Mouse (Mus musculus): Measurements from ENCODE around the gene Kif14. TPM values are rescaled to one million over a fixed set of nuclear protein-coding genes. Genes with fewer than 3 reads are reported as not detected.

Gene Kif14
- polyA plus RNA-seq (2012; rRNA removed), result 4.5 and 5.1 TPM in 2 replicates
- 6.2 and 6.9 TPM in 2 replicates for polyA plus RNA-seq (2014; fragmentation: Nextera tagmentation; extraction: Ambion mirVana)

DNA sequence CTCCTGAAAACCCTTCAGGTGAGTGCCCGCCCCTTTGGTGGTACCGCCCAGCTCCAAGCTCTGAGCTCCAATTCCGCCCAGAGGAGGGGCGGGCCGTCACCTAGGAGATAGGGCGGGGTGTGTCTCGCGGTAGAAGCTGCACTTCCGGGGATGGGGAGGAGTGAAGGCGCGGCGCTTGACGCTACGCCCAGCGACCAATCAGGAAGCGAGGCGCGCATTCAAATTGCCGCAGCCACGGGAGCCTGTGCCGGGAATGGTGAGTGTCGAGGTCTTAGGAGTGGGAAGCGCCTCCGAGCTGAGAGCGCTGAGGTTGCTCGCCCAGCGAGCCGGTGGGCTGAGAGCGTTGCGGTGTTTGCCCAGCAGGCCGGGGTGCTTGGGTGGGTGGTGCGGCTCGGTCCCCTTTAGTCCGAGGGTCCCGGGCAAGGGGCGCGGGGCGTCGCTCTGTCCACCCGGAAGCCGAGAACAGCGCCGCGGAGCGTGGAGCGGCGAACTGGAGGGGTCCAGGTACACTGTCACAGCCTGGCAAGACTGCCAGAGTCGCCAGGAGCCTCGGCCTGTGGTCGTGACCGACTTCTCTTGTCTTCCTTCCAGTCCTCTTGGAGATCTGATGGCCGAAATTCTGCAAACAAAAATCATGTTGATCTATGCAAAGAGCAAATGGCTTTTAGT, at the start of gene Kif14:
Kif14 (plus strand) TSS at position 201 of the 669 bp plus-strand sequence.
- Histone ChIP-seq H3K4me2 (replicated peaks; ENCODE audit: low read depth, low read length, severe bottlenecking) (peak within 1 kb of the TSS; percentile 98), H3K9ac (ENCODE audit: low read depth, low read length, severe bottlenecking) (peak within 1 kb of the TSS; percentile 47), H3K27me3 (ENCODE audit: control insufficient read depth, insufficient read depth, low read length) (no peaks in the 10 kb centered on the region), H3K36me3 (ENCODE audit: control insufficient read depth, insufficient read depth, low read length) (peaks cover 16% of the 10 kb centered on the region; the same call in 1 of the 2 replicates), H3K9me3 (ENCODE audit: control insufficient read depth, low read length) (no peaks in the 10 kb centered on the region), H3K4me1 (ENCODE audit: control insufficient read depth, insufficient read depth, low read length) (peaks cover 6% of the 10 kb centered on the region; the same call in 1 of the 2 replicates), H3K27ac (replicated peaks; ENCODE audit: low read depth, low read length) (no peak within 1 kb of the TSS), H3K4me3 (replicated peaks; ENCODE audit: low read length) (peak within 1 kb of the TSS; percentile 63)
- peak; percentile 98 for ATAC-seq (ENCODE audit: low FRiP score, low read depth)
- DNase-seq (ENCODE audit: low spot score), result peak; percentile 97
- under 1% methylated on average over 52 of the region's 52 CpGs for WGBS
- 0 out of 2 replicates have a peak, but pooled peaks have one; percentile 54 for TF ChIP-seq POLR2A (IDR thresholded peaks at IDR 0.05; ENCODE audit: borderline replicate concordance, extremely low read depth, insufficient read depth, insufficient read length)

DNA sequence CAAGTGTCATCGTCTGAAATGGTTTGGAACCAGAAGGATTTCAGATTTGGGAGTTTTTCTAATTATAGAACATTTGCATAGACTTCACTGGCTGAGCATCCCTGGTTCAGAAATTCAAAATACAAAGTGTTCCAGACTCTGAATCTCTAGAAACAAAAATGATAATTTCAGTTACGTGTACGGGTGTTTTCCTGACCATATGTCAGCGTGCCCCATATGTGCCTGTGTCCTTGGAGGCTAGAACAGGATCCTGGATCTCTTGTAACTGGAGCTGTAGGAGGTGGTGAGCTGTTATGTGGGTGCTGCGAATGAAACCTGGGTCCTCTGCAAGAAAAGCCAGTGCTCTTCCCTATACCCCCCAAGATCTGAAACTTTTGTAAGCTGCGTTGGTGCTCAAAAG, 47.8 kb upstream of the Kif14 start:
- no peak overlapping the region for H3K4me2 ChIP-seq (replicated peaks; ENCODE audit: low read depth, low read length, severe bottlenecking)
- peaks cover 13% of the 10 kb centered on the region for H3K4me1 ChIP-seq (ENCODE audit: control insufficient read depth, insufficient read depth, low read length)
- ATAC-seq (ENCODE audit: low FRiP score, low read depth), result no peak
- no peak overlapping the region for H3K9ac ChIP-seq (ENCODE audit: low read depth, low read length, severe bottlenecking)
- H3K4me3 ChIP-seq (replicated peaks; ENCODE audit: low read length), result no peak overlapping the region
- H3K27me3 ChIP-seq (ENCODE audit: control insufficient read depth, insufficient read depth, low read length), result no peaks in the 10 kb centered on the region
- no peaks in the 10 kb centered on the region for H3K9me3 ChIP-seq (ENCODE audit: control insufficient read depth, low read length)
- no peak overlapping the region for H3K27ac ChIP-seq (replicated peaks; ENCODE audit: low read depth, low read length)
- WGBS, result 92% methylated on average over 6 of the region's 6 CpGs
- H3K36me3 ChIP-seq (ENCODE audit: control insufficient read depth, insufficient read depth, low read length), result no peaks in the 10 kb centered on the region; the same call in 1 of the 2 replicates
- no peak for TF ChIP-seq POLR2A (IDR thresholded peaks at IDR 0.05; ENCODE audit: borderline replicate concordance, extremely low read depth, insufficient read depth, insufficient read length)
- no peak for DNase-seq (ENCODE audit: low spot score)

DNA sequence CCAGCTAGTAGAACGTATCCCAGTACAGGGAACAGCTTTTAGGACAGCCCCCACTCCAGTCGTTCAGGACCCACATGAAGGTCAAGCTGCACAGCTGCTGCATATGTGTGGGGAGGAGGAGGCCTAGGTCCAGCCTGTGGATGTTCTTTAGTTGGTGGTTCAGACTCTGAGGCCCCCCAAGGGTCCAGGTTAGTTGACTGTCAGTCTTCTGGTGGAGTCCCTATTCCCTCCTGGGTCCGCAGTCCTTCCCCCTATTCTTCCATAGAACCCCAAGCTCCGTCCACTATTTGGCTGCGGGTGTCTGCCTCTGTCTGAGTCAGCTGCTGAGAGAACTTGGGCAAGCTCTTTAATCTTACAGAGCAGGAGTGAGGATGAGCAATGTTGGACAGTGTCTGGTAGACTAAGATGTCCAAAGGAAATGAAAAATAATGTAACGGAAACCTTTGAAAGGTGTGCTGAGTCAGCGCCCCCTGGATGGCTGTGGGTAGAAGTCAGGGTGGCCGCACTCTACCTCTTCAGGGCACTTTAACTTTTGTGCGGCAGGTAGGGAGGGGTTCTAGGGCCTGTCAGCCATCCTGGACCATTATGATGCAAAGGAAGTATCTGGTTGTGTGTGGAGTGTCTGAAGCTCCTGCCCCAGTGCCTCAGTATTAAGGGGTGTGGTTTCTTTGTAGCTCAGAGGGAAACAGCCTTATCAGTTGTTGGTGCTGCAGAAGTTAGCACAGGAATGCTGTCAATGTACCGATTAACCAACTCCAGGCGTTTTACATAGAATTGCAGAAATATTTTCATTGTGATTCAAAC, 38.8 kb upstream of the Kif14 start:
- ATAC-seq (ENCODE audit: low FRiP score, low read depth) (no peak), DNase-seq (ENCODE audit: low spot score) (no peak)
- Histone ChIP-seq H3K9me3 (ENCODE audit: control insufficient read depth, low read length) (no peaks in the 10 kb centered on the region), H3K9ac (ENCODE audit: low read depth, low read length, severe bottlenecking) (no peak overlapping the region), H3K36me3 (ENCODE audit: control insufficient read depth, insufficient read depth, low read length) (peaks cover 18% of the 10 kb centered on the region), H3K27me3 (ENCODE audit: control insufficient read depth, insufficient read depth, low read length) (no peaks in the 10 kb centered on the region), H3K4me2 (replicated peaks; ENCODE audit: low read depth, low read length, severe bottlenecking) (no peak overlapping the region), H3K27ac (replicated peaks; ENCODE audit: low read depth, low read length) (no peak overlapping the region), H3K4me1 (ENCODE audit: control insufficient read depth, insufficient read depth, low read length) (0 out of 2 replicates have a peak, but pooled peaks cover 3% of the 10 kb centered on the region), H3K4me3 (replicated peaks; ENCODE audit: low read length) (no peak overlapping the region)
- WGBS, result 85% methylated on average over 11 of the region's 11 CpGs
- no peak for TF ChIP-seq POLR2A (IDR thresholded peaks at IDR 0.05; ENCODE audit: borderline replicate concordance, extremely low read depth, insufficient read depth, insufficient read length)

DNA sequence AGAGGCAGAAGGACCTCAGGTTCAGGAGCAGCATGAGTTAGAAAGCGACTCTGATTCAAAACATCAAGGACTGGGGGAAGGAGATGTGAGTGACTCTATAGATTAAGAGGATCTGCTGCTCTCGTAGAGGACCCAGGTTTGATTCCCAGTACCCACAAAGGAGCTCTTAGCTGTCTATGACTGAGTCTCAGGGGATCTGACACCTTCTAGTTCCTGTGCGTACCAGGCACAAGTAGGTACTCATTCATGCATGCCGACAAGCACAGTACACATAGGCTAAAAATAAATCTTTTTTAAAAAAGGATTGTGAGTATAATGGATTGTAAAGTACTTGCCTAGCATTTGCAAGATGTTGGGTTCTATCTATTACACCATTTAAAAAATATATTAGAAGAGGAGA, 37.2 kb upstream of the Kif14 start:
- no peak overlapping the region for H3K4me3 ChIP-seq (replicated peaks; ENCODE audit: low read length)
- no peak overlapping the region for H3K4me2 ChIP-seq (replicated peaks; ENCODE audit: low read depth, low read length, severe bottlenecking)
- WGBS, result 84% methylated on average over 4 of the region's 4 CpGs
- ATAC-seq (ENCODE audit: low FRiP score, low read depth) (no peak), DNase-seq (ENCODE audit: low spot score) (no peak)
- no peak overlapping the region for H3K27ac ChIP-seq (replicated peaks; ENCODE audit: low read depth, low read length)
- no peak overlapping the region for H3K9ac ChIP-seq (ENCODE audit: low read depth, low read length, severe bottlenecking)
- H3K9me3 ChIP-seq (ENCODE audit: control insufficient read depth, low read length), result no peaks in the 10 kb centered on the region
- H3K4me1 ChIP-seq (ENCODE audit: control insufficient read depth, insufficient read depth, low read length), result 0 out of 2 replicates have a peak, but pooled peaks cover 3% of the 10 kb centered on the region
- H3K36me3 ChIP-seq (ENCODE audit: control insufficient read depth, insufficient read depth, low read length), result peaks cover 26% of the 10 kb centered on the region
- H3K27me3 ChIP-seq (ENCODE audit: control insufficient read depth, insufficient read depth, low read length), result no peaks in the 10 kb centered on the region
- no peak for TF ChIP-seq POLR2A (IDR thresholded peaks at IDR 0.05; ENCODE audit: borderline replicate concordance, extremely low read depth, insufficient read depth, insufficient read length)

DNA sequence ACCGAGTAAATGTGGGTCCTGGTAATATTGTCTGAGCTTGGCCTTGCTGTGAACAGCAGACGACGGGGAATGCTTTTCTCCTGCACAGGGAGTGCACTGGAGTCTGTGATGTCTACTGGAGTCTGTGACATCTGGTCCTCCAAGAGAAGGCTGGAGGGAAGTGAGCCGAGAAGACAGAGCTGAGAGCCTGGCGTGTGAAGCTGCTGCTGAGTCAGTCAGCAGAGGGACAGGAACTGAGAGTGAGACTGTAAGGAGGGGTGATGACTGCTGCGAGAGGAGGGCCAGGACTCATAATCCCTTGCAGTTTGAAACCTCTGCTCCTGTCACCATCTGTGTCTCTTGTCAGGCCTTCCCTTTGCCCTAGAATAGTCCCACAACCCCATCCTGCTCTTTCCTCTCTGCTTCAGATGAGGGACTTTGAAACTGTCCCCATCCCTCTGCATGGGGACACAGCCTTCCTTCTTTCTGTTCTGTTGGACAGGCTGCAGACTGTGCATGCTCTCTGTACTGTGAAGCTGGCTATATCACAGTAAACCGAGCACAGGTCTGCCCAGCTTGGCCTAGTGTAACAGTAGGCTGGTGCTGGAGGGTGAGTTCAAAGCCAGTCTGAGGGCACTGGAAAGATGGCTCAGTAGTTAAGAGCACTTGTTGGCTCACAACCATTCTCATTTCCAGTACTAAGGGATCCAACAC, 35.9 kb upstream of the Kif14 start:
- no peaks in the 10 kb centered on the region for H3K27me3 ChIP-seq (ENCODE audit: control insufficient read depth, insufficient read depth, low read length)
- H3K36me3 ChIP-seq (ENCODE audit: control insufficient read depth, insufficient read depth, low read length), result peaks cover 31% of the 10 kb centered on the region
- 41% methylated on average over 7 of the region's 7 CpGs for WGBS
- H3K9ac ChIP-seq (ENCODE audit: low read depth, low read length, severe bottlenecking), result no peak overlapping the region
- 0 out of 2 replicates have a peak, but pooled peaks cover 3% of the 10 kb centered on the region for H3K4me1 ChIP-seq (ENCODE audit: control insufficient read depth, insufficient read depth, low read length)
- DNase-seq (ENCODE audit: low spot score), result no peak
- H3K9me3 ChIP-seq (ENCODE audit: control insufficient read depth, low read length), result no peaks in the 10 kb centered on the region
- no peak for TF ChIP-seq POLR2A (IDR thresholded peaks at IDR 0.05; ENCODE audit: borderline replicate concordance, extremely low read depth, insufficient read depth, insufficient read length)
- ATAC-seq (ENCODE audit: low FRiP score, low read depth), result no peak
- no peak overlapping the region for H3K4me2 ChIP-seq (replicated peaks; ENCODE audit: low read depth, low read length, severe bottlenecking)
- no peak overlapping the region for H3K4me3 ChIP-seq (replicated peaks; ENCODE audit: low read length)
- H3K27ac ChIP-seq (replicated peaks; ENCODE audit: low read depth, low read length), result no peak overlapping the region
